Mouse (Mus musculus): ENCODE measurements around the gene Sirt4. TPM values are rescaled to one million over a fixed set of nuclear protein-coding genes. Genes with fewer than 3 reads are reported as not detected.

Gene Sirt4
- total RNA-seq (2014; fragmentation: Nextera tagmentation) (27.5 and 29.7 TPM in 2 replicates), total RNA-seq (2017) (9.3 and 14.8 TPM in 2 replicates), polyA plus RNA-seq (2012) (8.0 and 13.3 TPM in 2 replicates)

GRCm38 (mm10) chr5:115483947-115484920, at the start of gene Sirt4:
Gene Sirt4 (minus strand): TSS chr5:115484725.
- ATAC-seq (ENCODE audit: extremely low read depth, insufficient number of reproducible peaks, low FRiP score, poor library complexity, severe bottlenecking), result peak; percentile 89
- H3K4me1 ChIP-seq (ENCODE audit: insufficient read depth, low read depth, low read length), result peaks cover 35% of the 10 kb centered on the region
- H3K36me3 ChIP-seq (replicated peaks), result peaks cover 35% of the 10 kb centered on the region

DNA sequence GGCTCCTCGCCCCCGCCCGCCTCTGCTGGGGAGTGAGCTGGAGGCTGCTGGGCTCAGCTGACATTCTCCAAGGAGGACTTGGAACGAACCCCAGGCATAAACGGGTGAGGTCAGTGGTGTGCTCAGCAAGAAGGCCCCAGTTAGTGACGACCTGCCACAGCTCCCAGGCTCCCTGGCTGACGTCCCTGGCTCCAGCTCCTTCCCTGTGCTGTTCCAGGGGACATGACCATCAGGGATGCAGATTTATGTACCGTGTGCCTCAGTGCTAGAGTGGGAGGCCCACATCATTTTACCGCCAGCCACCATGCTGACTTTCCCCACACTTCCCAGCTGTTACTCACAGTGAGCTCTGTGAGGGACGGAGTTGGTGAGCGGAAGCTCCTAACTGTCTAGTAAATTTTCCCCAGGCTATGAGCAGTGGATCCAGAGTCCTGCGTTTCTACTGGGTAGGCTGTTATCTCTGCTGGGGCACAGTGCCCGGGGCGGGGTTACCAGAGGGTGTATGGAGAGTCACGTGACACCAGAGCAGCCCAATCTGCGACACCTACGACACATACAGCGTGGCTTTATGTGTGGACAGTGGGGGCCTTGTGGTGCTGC, 47.2 kb upstream of the Sirt4 start:
- DNase-seq (ENCODE audit: low spot score) (peak; percentile 94), ATAC-seq (ENCODE audit: extremely low read depth, insufficient number of reproducible peaks, low FRiP score, poor library complexity, severe bottlenecking) (peak; percentile 88)
- TF ChIP-seq CTCF (IDR thresholded peaks at IDR 0.05; ENCODE audit: low read depth, low read length) (no peak), POLR2AphosphoS5 (IDR thresholded peaks at IDR 0.05; ENCODE audit: insufficient replicate concordance, low read depth, low read length) (no peak), GATA1 (IDR thresholded peaks at IDR 0.05; ENCODE audit: borderline replicate concordance, low read length) (no peak), TAL1 (conservative IDR thresholded peaks at IDR 0.05; ENCODE audit: low read depth, low read length) (no peak; the same call in 1 of the 2 replicates)
- Histone ChIP-seq H3K27me3 (ENCODE audit: insufficient read depth, low read length) (peaks cover 4% of the 10 kb centered on the region; the same call in 1 of the 2 replicates), H3K4me3 (ENCODE audit: low read depth, low read length) (peak overlapping the region; percentile 66; the same call in 1 of the 2 replicates), H3K36me3 (replicated peaks) (peaks cover 18% of the 10 kb centered on the region), H3K4me1 (ENCODE audit: insufficient read depth, low read depth, low read length) (peaks cover 74% of the 10 kb centered on the region), H3K9me3 (replicated peaks) (no peaks in the 10 kb centered on the region)

More at GRCm38 (mm10) chr5:115483947-115484920, at the start of gene Sirt4:
- no peaks in the 10 kb centered on the region for H3K9me3 ChIP-seq (replicated peaks)
- no peak for TF ChIP-seq CTCF (IDR thresholded peaks at IDR 0.05; ENCODE audit: low read depth, low read length)
- no peak for TF ChIP-seq TAL1 (conservative IDR thresholded peaks at IDR 0.05; ENCODE audit: low read depth, low read length)
- TF ChIP-seq GATA2 (IDR thresholded peaks at IDR 0.05; ENCODE audit: borderline replicate concordance, low read depth, low read length), result no peak
- no peak for TF ChIP-seq GATA1 (IDR thresholded peaks at IDR 0.05; ENCODE audit: borderline replicate concordance, low read length)
- TF ChIP-seq POLR2AphosphoS5 (IDR thresholded peaks at IDR 0.05; ENCODE audit: insufficient replicate concordance, low read depth, low read length), result no peak
- no peaks in the 10 kb centered on the region for H3K27me3 ChIP-seq (ENCODE audit: insufficient read depth, low read length)
- DNase-seq (ENCODE audit: low spot score), result peak; percentile 77
- peak within 1 kb of the TSS; percentile 69 for H3K4me3 ChIP-seq (ENCODE audit: low read depth, low read length)

- ATAC-seq (ENCODE audit: extremely low read depth, insufficient number of reproducible peaks, low FRiP score, poor library complexity, severe bottlenecking), result peak; percentile 15; the same call in 1 of the 2 replicates
- Histone ChIP-seq H3K4me3 (ENCODE audit: low read depth, low read length) (peak overlapping the region; percentile 66; the same call in 1 of the 2 replicates), H3K4me1 (ENCODE audit: insufficient read depth, low read depth, low read length) (peaks cover 62% of the 10 kb centered on the region), H3K9me3 (replicated peaks) (no peaks in the 10 kb centered on the region), H3K27me3 (ENCODE audit: insufficient read depth, low read length) (peaks cover 4% of the 10 kb centered on the region; the same call in 1 of the 2 replicates), H3K36me3 (replicated peaks) (peaks cover 30% of the 10 kb centered on the region)
- peak; percentile 62 for DNase-seq (ENCODE audit: low spot score)
- TF ChIP-seq GATA1 (IDR thresholded peaks at IDR 0.05; ENCODE audit: borderline replicate concordance, low read length) (no peak), GATA2 (IDR thresholded peaks at IDR 0.05; ENCODE audit: borderline replicate concordance, low read depth, low read length) (no peak), TAL1 (conservative IDR thresholded peaks at IDR 0.05; ENCODE audit: low read depth, low read length) (no peak), POLR2AphosphoS5 (IDR thresholded peaks at IDR 0.05; ENCODE audit: insufficient replicate concordance, low read depth, low read length) (no peak), CTCF (IDR thresholded peaks at IDR 0.05; ENCODE audit: low read depth, low read length) (no peak)
Measured at GRCm38 (mm10) chr5:115530447-115530809, 45.9 kb upstream of the Sirt4 start.

DNA sequence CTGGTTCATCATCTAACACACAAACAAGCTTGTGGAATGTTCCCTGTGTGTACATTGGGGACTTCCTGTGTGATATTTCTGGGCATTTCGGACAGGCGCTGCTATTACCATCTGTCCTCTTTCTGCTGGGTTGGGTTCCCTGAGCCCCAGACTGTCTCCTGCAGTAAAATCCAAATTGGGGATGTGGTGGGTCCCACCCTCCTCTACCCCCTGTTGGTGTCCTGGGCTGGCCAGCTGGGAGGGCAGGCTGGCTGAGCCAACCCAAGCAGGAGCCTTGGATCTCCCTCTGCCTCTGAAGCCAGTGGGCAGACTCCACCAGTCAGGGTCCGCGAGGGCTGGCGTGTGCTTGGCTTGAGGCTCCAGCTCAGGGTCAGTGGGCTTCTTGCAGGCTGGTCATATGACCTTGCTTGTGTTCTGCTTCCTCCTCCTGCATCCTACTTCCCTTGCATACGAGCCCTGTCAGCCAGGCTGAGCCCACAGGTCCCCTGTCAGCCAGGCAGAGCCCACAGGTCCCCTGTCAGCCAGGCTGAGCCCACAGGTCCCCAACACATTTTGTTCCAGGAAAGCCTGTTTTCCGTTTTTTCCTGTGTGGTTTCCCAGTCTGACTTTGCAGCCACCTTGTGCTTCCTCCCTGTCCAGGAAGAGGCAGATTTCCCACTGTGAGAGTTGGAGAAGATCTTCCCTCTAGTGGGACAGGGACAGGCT, 45.4 kb upstream of the Sirt4 start:
- Histone ChIP-seq H3K36me3 (replicated peaks) (peaks cover 34% of the 10 kb centered on the region), H3K9me3 (replicated peaks) (no peaks in the 10 kb centered on the region), H3K27me3 (ENCODE audit: insufficient read depth, low read length) (peaks cover 2% of the 10 kb centered on the region; the same call in 1 of the 2 replicates), H3K4me1 (ENCODE audit: insufficient read depth, low read depth, low read length) (peaks cover 59% of the 10 kb centered on the region), H3K4me3 (ENCODE audit: low read depth, low read length) (peak overlapping the region; percentile 36; the same call in 1 of the 2 replicates)
- DNase-seq (ENCODE audit: low spot score) (no peak), ATAC-seq (ENCODE audit: extremely low read depth, insufficient number of reproducible peaks, low FRiP score, poor library complexity, severe bottlenecking) (no peak)
- TF ChIP-seq GATA2 (IDR thresholded peaks at IDR 0.05; ENCODE audit: borderline replicate concordance, low read depth, low read length), result no peak
- TF ChIP-seq GATA1 (IDR thresholded peaks at IDR 0.05; ENCODE audit: borderline replicate concordance, low read length), result no peak
- TF ChIP-seq TAL1 (conservative IDR thresholded peaks at IDR 0.05; ENCODE audit: low read depth, low read length), result no peak
- TF ChIP-seq POLR2AphosphoS5 (IDR thresholded peaks at IDR 0.05; ENCODE audit: insufficient replicate concordance, low read depth, low read length), result no peak
- no peak for TF ChIP-seq CTCF (IDR thresholded peaks at IDR 0.05; ENCODE audit: low read depth, low read length)

GRCm38 (mm10) chr5:115529364-115529741, 44.8 kb upstream of the Sirt4 start:
- Histone ChIP-seq H3K27me3 (ENCODE audit: insufficient read depth, low read length) (no peaks in the 10 kb centered on the region; the same call in 1 of the 2 replicates), H3K9me3 (replicated peaks) (no peaks in the 10 kb centered on the region), H3K4me3 (ENCODE audit: low read depth, low read length) (no peak overlapping the region), H3K36me3 (replicated peaks) (peaks cover 38% of the 10 kb centered on the region), H3K4me1 (ENCODE audit: insufficient read depth, low read depth, low read length) (peaks cover 54% of the 10 kb centered on the region)
- TF ChIP-seq GATA2 (IDR thresholded peaks at IDR 0.05; ENCODE audit: borderline replicate concordance, low read depth, low read length) (no peak), CTCF (IDR thresholded peaks at IDR 0.05; ENCODE audit: low read depth, low read length) (no peak)
- DNase-seq (ENCODE audit: low spot score) (no peak), ATAC-seq (ENCODE audit: extremely low read depth, insufficient number of reproducible peaks, low FRiP score, poor library complexity, severe bottlenecking) (no peak)

Measured in G1E (cell line).